Mouse (Mus musculus) gastrocnemius, postnatal 4 days (tissue): ENCODE data around the gene Mrpl17. TPM values are rescaled to one million over a fixed set of nuclear protein-coding genes. Genes with fewer than 3 reads are reported as not detected.
"Not testable (repeated sequence)": the region's sequence is repeated elsewhere in the genome, so short reads cannot be mapped to it uniquely, and the experiment has no call there.

Source experiments
- DNase-seq, 2 experiments: peaks; one replicate each; pipeline ENCODE4 v3.0.0; 2021 to 2022; ENCODE audit warnings: low spot score in 2 of 2, mixed read lengths in 2 of 2
- long read RNA-seq, 2 experiments: library from polyadenylated mRNA; stranded (forward); transcript quantifications; one replicate each; pipeline ENCODE4 v2.0.0; 2021
- total RNA-seq, 2 experiments: library from RNA; stranded (reverse); gene quantifications; 2 replicates each; pipeline ENCODE4 v1.2.3; 2021

The Mrpl17 gene
- 100 to 1,000 TPM; 177 to 182 TPM for total RNA-seq
- long read RNA-seq, experiment 1, full-length matches to known transcripts, result 132 of 133 reads
- long read RNA-seq, experiment 1, partial matches to known transcripts, result 0 of 133 reads
- long read RNA-seq, experiment 1, other reads (novel, unspliced or antisense), result 1 of 133 reads
- long read RNA-seq, experiment 2, full-length matches to known transcripts, result 108 of 108 reads
- long read RNA-seq, experiment 2, partial matches to known transcripts, result 0 of 108 reads
- long read RNA-seq, experiment 2, other reads (novel, unspliced or antisense), result 0 of 108 reads

GRCm38 (mm10) chr7:105810877-105811489 lies at the start of gene Mrpl17:
TSS of gene Mrpl17 (minus strand) at chr7:105811099.
- DNase-seq, result peak; percentile 99

- not testable (repeated sequence) for DNase-seq
These were observed 45.0 kb upstream of the Mrpl17 start for GRCm38 (mm10) chr7:105855718-105856560.

- DNase-seq, result no peak
These were observed 13.4 kb upstream of the Mrpl17 start for GRCm38 (mm10) chr7:105824281-105824680.

- DNase-seq, result no peak
These were observed 7.6 kb upstream of the Mrpl17 start for GRCm38 (mm10) chr7:105818483-105818882.

DNA sequence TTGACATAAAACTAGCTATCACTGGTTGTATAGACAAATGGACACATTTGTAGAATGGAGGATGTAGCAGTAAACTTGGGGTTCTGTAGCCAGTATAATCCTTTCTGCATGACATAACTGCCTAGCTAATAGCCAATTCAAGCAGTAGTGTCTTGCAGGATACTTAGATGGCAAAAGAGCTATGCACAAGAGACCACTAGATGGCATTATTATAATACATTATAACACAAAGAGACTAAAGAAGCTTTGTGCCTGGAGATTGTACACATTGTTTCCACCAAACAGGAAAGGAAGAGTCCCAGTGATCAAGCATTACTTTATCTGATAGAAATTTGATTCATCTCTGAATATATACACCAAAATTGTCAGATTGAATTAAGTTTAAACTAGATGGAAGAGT lies 5.8 kb upstream of the Mrpl17 start:
- no peak for DNase-seq

DNA sequence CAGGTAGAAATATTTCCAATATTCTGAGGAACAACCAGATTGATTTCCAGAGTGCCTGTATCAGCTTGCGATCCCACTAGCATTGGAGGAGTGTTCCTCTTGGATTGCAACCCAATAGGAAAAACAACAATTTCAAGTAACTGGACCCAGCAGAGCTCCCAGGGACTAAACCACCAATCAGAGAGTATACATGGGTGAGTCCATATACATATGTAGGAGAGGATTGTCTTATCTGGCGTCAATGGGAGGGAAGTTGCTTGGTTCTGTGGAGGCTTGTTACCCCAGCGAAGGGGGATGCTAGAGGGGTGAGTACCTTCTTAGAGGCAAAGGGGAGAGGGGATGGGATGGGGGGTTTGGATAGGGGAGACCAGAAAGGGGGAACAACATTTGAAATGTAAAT lies 2.4 kb upstream of the Mrpl17 start:
- DNase-seq, result no peak

DNA sequence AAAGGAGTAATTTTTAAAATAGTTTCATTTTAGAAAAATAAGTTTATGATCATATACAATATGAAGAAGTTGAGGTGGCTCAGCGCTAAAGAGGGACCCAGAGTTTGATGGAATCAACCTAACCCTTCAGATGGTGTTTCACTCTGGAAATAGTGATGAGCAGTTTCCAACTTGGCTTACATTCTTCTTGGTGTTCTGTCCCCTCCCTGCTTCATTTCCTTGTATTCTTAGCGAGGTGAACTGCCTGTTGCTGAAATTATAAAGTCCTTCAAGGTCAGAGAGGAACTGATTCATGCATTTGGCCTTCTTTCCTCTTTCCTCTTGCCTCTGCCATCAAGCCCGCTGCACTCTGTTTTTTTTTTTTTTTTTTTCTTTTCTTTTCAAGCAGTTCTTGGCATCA lies 1.7 kb upstream of the Mrpl17 start:
- DNase-seq, result no peak

DNA sequence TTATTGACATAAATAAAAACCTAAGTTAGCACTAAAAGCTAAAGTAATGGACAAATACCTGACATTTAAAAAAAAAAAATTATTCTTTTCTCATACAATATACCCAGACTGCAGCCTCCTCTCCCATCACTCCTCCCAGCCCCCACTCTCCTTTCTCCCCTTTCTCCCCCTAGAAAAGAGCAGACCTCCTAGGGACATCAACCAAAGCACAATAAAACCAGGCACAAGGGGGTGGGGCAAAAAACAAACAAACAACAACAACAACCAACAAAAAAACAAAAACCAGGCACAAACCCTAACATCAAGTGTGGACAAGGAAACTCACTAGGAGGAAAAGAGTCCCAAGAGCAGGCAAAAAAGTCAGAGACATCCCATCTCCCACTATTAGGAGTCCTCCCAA lies 617 bp upstream of the Mrpl17 start:
- DNase-seq, result no peak

- DNase-seq, result peak in 1 of 2 experiments; percentile 16
These were observed 521 bp downstream of the Mrpl17 start for GRCm38 (mm10) chr7:105810280-105810876.

- DNase-seq, result no peak
These were observed 1.1 kb downstream of the Mrpl17 start for GRCm38 (mm10) chr7:105809836-105810235.

DNA sequence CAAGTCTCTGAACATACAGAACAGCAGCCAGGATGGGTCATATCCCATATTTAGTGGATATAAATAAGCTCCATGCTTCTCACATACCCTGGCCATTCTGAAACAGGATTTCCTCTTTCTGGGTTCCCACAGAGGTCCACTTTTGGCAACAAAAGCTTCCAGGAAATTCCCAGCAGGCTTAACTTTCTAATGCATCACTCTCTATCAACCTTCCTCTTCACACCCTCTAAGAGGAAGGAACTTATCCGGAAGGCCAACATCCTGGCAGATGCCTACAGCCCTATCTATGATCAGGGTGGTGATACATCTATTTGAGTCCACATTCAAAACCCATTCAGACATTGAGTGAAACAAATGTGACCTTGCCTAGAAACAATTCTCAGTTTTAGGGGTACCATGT lies 2.5 kb downstream of the Mrpl17 start:
- DNase-seq, result no peak

GRCm38 (mm10) chr7:105806716-105807115 lies 4.2 kb downstream of the Mrpl17 start:
- DNase-seq, result no peak

GRCm38 (mm10) chr7:105806125-105806524 lies 4.8 kb downstream of the Mrpl17 start:
- DNase-seq, result no peak

DNA sequence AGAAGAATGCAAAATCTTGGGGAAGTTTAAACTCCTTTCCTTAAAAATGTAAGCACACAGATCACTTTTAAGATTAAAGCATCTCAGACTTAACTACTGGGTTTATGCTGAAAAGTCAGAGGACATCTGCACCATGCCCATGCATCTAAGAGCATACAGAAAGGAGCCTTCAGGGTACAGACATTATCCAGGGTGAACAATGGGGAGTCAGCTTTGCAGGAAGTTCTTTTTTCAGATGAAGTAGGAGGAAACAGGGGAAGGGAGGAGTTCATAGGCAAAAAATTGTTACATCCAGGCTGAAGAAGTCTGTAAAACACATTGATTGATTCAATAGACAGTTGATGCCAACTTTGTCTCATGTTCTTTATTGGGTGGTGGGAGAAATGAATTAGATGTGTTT lies 7.5 kb downstream of the Mrpl17 start:
- no peak for DNase-seq

DNA sequence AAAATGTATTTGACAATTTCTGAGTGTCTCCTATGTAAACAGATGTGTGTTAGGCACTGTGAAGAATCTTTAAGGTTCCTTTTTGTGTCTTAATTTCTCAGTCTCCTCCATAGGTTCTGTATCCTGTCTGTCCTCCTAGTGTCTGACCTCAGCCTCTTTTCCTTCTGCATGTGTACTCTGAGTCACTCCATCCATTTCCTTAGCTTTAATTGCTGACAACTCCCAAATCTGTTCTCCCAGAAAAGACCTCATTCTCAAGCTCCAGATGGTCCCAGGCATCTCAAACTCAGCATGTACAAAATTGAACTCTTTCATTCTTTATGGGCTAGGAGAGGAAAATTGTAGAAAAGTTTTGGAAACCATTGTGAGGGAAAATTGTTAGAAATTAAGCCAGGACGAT lies 8.1 kb downstream of the Mrpl17 start:
- no peak for DNase-seq

- DNase-seq, result no peak
These were observed 8.6 kb downstream of the Mrpl17 start for GRCm38 (mm10) chr7:105802312-105802711.

GRCm38 (mm10) chr7:105796972-105797371 lies 13.9 kb downstream of the Mrpl17 start:
- DNase-seq, result no peak

GRCm38 (mm10) chr7:105795759-105796366 lies 15.0 kb downstream of the Mrpl17 start:
- DNase-seq, result no peak

- peak in 1 of 2 experiments; percentile 31 for DNase-seq
These were observed 17.2 kb downstream of the Mrpl17 start for GRCm38 (mm10) chr7:105793701-105794100.

GRCm38 (mm10) chr7:105791147-105791546 lies 19.8 kb downstream of the Mrpl17 start:
- no peak for DNase-seq
